Mouse (Mus musculus): ENCODE results near the gene 0610010K14Rik.
A peak's percentile ranks its signal among the peaks of the same experiment; 100 is the strongest.

Gene 0610010K14Rik

GRCm38 (mm10) chr11:70235254-70235900 is 2.3 kb downstream of the 0610010K14Rik start:
- no peak for DNase-seq (ENCODE audit: low read depth, low spot score)

DNA sequence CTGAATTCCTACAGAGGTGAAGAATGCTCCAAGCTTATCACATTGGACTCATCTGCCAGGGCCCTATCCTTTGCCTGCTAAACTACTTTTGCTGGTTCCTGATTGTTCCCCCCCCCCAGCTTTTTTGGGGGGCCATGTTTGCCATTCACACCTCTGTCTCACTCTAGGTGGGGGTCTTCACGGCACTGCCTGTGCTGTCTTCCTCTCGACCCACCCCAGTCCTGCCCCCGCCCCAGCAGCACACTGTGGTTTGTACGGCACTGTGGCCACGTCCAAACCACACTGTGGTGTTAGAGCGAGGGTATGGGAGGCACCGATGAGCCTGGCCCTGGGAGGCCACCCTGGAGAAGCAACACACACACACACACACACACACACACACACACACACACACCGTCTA is 3.2 kb downstream of the 0610010K14Rik start:
- no peak for DNase-seq (ENCODE audit: low read depth, low spot score)

- no peak for DNase-seq (ENCODE audit: low read depth, low spot score)
Measured at GRCm38 (mm10) chr11:70234037-70234436, 3.7 kb downstream of the 0610010K14Rik start.

GRCm38 (mm10) chr11:70233016-70233415 is 4.7 kb downstream of the 0610010K14Rik start:
- no peak for DNase-seq (ENCODE audit: low read depth, low spot score)

- DNase-seq (ENCODE audit: low read depth, low spot score) = peak; percentile 77
Measured at GRCm38 (mm10) chr11:70232546-70232945, 5.2 kb downstream of the 0610010K14Rik start.

- peak; percentile 88 for DNase-seq (ENCODE audit: low read depth, low spot score)
Measured at GRCm38 (mm10) chr11:70230239-70230727, 7.4 kb downstream of the 0610010K14Rik start.

DNA sequence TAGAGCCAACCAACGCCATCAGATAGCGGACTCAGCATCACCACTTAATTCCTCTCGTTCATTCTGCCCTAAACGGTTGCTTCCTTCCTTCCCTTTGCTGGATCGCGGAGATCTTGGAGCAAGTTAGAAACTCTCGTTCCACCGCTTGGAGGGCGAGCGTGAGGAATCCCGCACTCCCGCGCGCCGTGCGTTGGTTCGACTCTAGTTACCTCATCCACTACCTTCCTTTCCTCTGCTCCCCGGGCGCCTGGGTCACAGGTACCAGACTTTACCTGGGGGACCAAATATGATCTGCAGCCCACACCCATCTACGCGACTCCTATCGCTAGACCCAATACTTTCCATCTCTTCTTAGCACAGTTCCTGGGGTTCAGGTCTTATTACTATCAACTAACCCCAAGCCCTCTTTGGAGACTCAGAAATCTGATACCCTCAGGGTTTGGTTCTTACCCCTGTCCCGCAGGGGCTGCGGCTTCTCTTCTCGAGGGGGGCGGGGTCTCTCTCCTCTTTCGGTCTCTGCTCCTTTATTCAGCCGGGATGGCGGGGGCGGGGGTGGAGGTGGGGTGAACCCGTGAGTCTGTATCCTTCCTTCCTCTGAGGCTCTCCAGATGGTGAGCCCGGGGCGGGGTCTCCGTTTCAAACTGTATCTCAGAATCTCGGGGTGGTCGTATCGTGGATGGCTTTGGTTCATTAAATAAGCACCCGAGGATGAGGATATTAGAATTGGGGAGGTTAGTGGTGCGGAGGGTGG is 8.3 kb downstream of the 0610010K14Rik start, which contains the start of gene Bcl6b:
TSS of gene Bcl6b (minus strand) at position 539 of the 751 bp plus-strand sequence.
- peak; percentile 46 for DNase-seq (ENCODE audit: low read depth, low spot score)

DNA sequence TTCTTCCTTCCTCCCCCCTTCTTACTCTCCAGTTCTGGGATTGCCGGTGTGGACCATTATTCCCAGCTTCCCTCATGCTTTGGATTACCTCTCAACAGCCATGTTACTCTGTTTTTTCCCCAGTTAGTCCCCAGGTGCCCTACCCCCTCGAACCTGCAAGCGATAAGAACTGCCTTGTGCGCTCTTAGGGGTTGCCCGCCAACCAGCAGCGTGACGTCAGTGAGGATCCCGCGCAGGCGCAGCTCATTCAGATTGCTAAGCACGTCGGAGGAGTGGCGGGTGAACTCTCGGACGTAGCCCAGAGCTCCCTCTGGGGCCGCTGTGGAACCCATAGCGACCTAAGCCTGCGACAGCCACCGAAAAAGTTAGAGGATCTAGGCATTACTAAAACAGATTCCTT is 8.9 kb downstream of the 0610010K14Rik start:
- peak; percentile 97 for DNase-seq (ENCODE audit: low read depth, low spot score)

- DNase-seq (ENCODE audit: low read depth, low spot score) = no peak
Measured at GRCm38 (mm10) chr11:70227661-70228245, 10.0 kb downstream of the 0610010K14Rik start.

DNA sequence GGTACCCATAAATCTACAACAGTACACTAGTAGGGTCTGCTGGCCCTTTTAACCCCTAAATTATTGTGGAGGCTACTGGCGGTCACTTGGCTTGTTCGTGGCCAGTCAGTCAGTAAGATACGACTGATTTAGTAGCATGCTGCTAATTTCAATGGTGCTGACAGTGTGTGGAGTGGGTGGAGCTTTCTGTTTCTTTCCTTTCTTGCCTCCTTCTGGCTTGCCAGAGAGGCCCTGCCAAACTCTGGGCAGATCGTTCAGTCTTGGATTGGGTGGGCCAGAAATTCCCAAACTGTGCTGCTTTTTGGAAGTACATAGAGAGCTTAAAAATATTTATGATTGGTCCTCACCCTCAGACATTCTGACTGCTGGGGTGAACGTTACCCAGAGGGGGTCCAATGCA is 10.6 kb downstream of the 0610010K14Rik start:
- DNase-seq (ENCODE audit: low read depth, low spot score) = no peak

DNA sequence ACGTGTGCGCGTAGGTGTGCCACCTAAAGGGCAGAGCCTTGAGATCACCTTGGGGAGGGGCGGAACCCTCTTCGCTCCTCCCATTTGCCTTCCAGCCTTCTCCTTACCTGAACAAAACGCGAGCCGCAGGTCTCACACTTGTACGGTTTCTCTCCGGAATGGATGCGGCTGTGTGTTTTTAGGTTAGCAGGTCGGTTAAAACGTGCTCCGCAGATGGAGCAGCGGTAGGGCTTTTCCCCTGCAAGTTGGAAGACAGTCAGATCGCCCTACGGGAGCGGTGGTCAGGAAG is 11.2 kb downstream of the 0610010K14Rik start:
- peak; percentile 71 for DNase-seq (ENCODE audit: low read depth, low spot score)

DNA sequence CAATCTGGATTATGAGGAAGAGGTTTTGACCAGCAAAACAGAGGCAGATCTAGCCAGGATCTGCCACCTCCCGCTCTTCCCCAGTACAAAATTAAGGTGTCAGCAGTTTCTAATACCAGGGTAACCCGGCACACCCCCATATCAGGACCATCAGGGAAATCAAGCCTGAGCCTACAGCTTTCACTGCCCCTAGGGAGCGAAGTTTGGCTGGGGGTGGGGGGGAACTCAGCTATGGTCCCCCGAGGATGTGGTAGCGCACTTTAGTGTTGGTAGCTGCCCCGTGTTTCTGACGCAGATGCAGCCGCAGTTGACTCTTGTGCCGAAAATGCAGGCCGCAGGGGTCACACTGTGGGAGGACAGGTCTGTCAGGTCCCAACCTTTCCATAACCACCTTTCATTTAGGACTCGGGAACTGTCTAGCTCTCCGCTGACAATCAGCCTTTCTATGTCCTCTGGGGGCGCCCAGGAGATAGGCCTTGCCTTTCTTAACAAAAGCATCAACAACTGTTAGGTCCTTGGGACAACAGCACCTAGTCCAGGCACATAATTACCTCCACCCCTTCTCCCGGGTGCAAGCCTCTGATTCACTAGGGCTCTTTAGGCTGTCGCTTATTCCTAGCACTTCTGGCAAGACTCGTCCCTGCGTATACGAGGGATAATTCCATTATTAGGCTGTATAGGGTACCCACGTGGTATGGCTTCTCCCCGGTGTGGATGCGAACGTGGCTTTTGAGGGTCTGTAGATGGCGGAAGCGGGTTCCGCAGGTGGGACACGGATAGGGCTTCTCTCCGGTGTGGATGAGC is 11.7 kb downstream of the 0610010K14Rik start:
- peak; percentile 53 for DNase-seq (ENCODE audit: low read depth, low spot score)

- DNase-seq (ENCODE audit: low read depth, low spot score) = no peak
Measured at GRCm38 (mm10) chr11:70223724-70224123, 14.0 kb downstream of the 0610010K14Rik start.

DNA sequence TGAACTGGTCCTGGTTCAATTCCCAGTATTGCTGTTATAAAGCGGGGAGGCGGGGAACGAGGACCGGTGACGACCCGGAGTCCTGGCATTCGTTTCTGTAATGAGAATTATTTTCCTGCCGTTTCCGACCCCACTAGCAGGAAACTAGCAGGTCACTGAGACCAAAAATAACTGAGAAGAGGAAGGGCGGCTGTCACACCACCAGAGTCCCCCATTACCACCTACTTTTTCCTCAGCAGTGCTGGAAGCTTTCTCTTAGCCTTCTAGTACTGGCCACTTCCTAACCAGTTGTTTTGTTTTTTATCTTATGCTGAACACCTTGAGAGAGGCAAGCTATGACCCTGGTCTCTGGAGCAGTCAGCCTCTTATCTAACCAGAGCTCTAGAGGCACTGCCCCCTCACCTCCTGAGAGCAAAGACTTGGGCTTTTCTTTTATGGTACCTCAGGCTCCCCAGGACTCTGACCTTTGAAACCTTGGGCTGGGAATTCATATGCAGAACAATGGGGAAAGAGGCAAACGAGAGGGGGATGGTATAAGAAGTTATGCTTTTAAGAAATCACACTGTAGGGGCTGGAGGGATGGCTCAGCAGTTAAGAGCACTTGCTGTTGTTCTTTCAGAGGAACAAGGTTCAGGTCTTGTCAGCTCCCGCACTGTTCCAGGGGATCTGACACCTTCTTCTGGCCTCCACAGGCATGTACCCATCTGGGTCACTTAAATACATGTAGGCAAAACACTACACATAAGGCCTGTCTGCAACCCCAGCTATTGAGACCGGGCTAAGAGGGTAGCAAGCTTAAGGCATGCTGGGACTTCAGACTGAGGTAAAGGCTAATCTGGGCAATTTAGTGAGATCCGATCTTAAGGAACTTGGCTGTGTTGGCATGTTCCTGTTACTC is 15.9 kb downstream of the 0610010K14Rik start:
- peak; percentile 63 for DNase-seq (ENCODE audit: low read depth, low spot score)

DNA sequence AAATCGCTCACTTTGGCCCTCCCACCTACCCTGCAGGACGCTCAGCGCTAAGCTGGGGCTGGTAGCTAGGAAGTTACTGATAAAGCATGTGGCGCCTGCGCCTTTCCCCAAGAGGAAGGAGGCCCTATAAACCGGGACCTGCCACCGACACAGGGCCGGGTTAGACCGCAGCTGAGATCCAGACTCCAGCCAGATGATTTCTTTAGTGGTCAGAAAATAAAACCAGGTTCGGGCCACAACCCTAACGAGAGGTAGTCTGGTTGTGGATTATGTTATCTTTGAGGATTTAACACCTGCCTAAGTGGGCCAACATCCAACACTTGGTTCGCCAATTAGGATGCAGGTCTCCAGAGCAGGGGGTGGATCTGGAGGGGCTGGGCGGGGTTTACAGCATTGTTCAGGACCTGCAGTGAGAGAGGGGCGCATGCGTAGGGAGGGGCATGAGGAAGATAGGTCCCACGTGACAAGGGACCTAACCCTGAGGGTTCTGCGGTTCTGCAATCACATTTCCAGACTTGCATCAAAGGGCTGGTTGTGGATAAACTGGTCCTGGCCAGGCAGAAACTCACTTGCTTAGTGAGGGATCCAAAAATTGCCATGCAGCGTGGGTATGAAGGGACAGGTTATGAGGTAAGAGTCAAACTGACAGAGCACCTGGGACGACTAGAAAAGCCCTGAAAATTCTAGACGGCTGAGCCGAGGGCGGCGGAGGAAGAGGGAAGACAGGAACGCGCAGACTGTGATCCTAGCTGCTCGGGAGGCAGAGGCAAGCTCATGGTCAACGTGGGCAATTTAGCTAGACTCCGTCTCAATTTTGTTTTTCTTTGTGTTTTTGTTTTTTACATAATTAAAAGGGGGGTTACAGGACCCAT is 16.7 kb downstream of the 0610010K14Rik start, which contains the start of gene Slc16a13:
TSS of gene Slc16a13 (minus strand) at position 334 of the 872 bp plus-strand sequence.
- peak; percentile 99 for DNase-seq (ENCODE audit: low read depth, low spot score)

GRCm38 (mm10) chr11:70220323-70220722 is 17.4 kb downstream of the 0610010K14Rik start:
- DNase-seq (ENCODE audit: low read depth, low spot score) = no peak

DNA sequence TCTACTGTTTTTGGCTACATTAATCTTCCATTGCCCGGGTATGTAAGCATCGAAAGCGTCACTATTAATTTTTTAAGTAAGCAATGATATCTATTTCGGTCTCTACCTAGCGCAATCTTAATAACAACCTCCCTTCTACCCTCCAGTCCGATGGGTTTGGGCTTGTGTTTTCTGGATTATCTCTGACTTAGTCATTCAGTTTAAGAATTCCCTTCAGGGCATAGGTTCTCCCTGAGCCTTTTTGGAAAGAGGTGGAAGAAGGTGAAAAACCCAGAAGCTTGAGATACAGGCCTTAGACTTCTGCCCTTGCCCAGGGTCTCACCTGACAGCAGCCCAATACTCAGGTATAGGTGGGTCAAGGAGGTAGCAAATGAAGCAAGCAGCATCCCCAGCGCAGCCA is 17.8 kb downstream of the 0610010K14Rik start:
- DNase-seq (ENCODE audit: low read depth, low spot score) = no peak

GRCm38 (mm10) chr11:70218741-70219470 is 18.8 kb downstream of the 0610010K14Rik start:
- no peak for DNase-seq (ENCODE audit: low read depth, low spot score)

- DNase-seq (ENCODE audit: low read depth, low spot score) = no peak
Measured at GRCm38 (mm10) chr11:70218039-70218438, 19.7 kb downstream of the 0610010K14Rik start.
